ENCODE assay signal across 25 mouse cellular contexts in genomic region chr14:108530554-108530953, GRCm38 (mm10).
"Had no signal": no experiment of that assay in that cellular context is flagged by ENCODE, and none has a peak within 500 bp of the region (broad histone marks: within the 10 kb centered on the region; RNA-seq: fewer than 3 reads in every experiment).

No protein-coding gene starts in this region.

- H3K4me1 ChIP-seq: heart, embryonic 10.5 days; heart, embryonic 12.5 days; hindbrain, embryonic 12.5 days; intestine, embryonic 15.5 days; limb, embryonic 10.5 days; limb, embryonic 12.5 days; liver, embryonic 12.5 days had no signal

- H3K4me3 ChIP-seq: gastrocnemius, adult 2 months; heart, embryonic 10.5 days; heart, embryonic 12.5 days; hindbrain, embryonic 12.5 days; intestine, embryonic 15.5 days; layer of hippocampus, adult 2 months; left cerebral cortex, adult 2 months; limb, embryonic 10.5 days; limb, embryonic 12.5 days; liver, embryonic 12.5 days had no signal

- ATAC-seq: hindbrain, embryonic 16.5 days; inflammation-experienced regulatory T-cells, adult 6 months; intestine, embryonic 15.5 days; intestine, postnatal 0 days; liver, embryonic 12.5 days had no signal

- H3K27ac ChIP-seq: gastrocnemius, adult 2 months; heart, embryonic 10.5 days; hindbrain, embryonic 12.5 days; hindbrain, embryonic 14.5 days; intestine, embryonic 15.5 days; layer of hippocampus, adult 2 months; left cerebral cortex, adult 2 months; limb, embryonic 10.5 days; limb, embryonic 12.5 days; liver, embryonic 12.5 days had no signal

- H3K27me3 ChIP-seq: heart, embryonic 12.5 days; hindbrain, embryonic 12.5 days; intestine, embryonic 15.5 days; limb, embryonic 12.5 days; liver, embryonic 12.5 days had no signal

- H3K36me3 ChIP-seq: heart, embryonic 10.5 days; heart, embryonic 12.5 days; hindbrain, embryonic 12.5 days; intestine, embryonic 15.5 days; limb, embryonic 10.5 days; limb, embryonic 12.5 days; liver, embryonic 12.5 days had no signal

- DNase-seq: gastrocnemius, adult 2 months; gastrocnemius, postnatal 10 days; gastrocnemius, postnatal 25 days; heart, adult 18-20 months; heart, postnatal 10 days; heart, postnatal 4 days; kidney, adult 18-20 months; kidney, adult 8-10 months; kidney, postnatal 10 days; kidney, postnatal 25 days; kidney, postnatal 4 days; liver had no signal

- H3K4me2 ChIP-seq: heart, embryonic 12.5 days; hindbrain, embryonic 12.5 days; hindbrain, embryonic 14.5 days; intestine, embryonic 15.5 days; limb, embryonic 12.5 days; liver, embryonic 12.5 days had no signal

- H3K9me3 ChIP-seq: heart, embryonic 10.5 days; heart, embryonic 12.5 days; hindbrain, embryonic 12.5 days; intestine, embryonic 15.5 days; limb, embryonic 10.5 days; limb, embryonic 12.5 days; liver, embryonic 12.5 days had no signal

- H3K9ac ChIP-seq: heart, embryonic 12.5 days; hindbrain, embryonic 12.5 days; hindbrain, embryonic 14.5 days; intestine, embryonic 15.5 days; limb, embryonic 12.5 days; liver, embryonic 12.5 days had no signal
